Mouse (Mus musculus) midbrain, embryonic 11.5 days (tissue): Measurements from ENCODE around the gene Dscam. TPM values are rescaled to one million over a fixed set of nuclear protein-coding genes. Genes with fewer than 3 reads are reported as not detected.

Source experiments
- ATAC-seq: fragments of 200-750 bp; cut with Nextera tagmentation; 2 replicates; pipeline ENCODE4 v1.8.0; 2017; ENCODE audit warnings: moderate TSS enrichment, moderate library complexity; ENCODE audit not compliant: low FRiP score
- DNase-seq: peaks from one replicate; pipeline ENCODE4 v3.0.0; 2015; ENCODE audit warnings: low spot score; ENCODE audit errors: missing footprints
- H3K27ac ChIP-seq: fragments of 300-500 bp; sonication (generic); 2 replicates; pipeline ENCODE4 v1.5.1; 2014; ENCODE audit warnings: low read depth, low read length
- H3K27me3 ChIP-seq: fragments of 300-500 bp; sonication (generic); 2 replicates; pipeline ENCODE4 v1.6.1; 2014; ENCODE audit warnings: mild to moderate bottlenecking, low read length, moderate library complexity, mixed read lengths; ENCODE audit not compliant: control insufficient read depth, insufficient read depth
- H3K36me3 ChIP-seq: fragments of 300-500 bp; sonication (generic); 2 replicates; pipeline ENCODE4 v1.6.1; 2014; ENCODE audit warnings: mild to moderate bottlenecking, low read length, moderate library complexity, mixed read lengths; ENCODE audit not compliant: control insufficient read depth, insufficient read depth
- H3K4me1 ChIP-seq: fragments of 300-500 bp; sonication (generic); 2 replicates; pipeline ENCODE4 v1.6.1; 2014; ENCODE audit warnings: low read length; ENCODE audit not compliant: control insufficient read depth, insufficient read depth
- H3K4me2 ChIP-seq: fragments of 300-500 bp; sonication (generic); 2 replicates; pipeline ENCODE4 v1.6.1; 2014; ENCODE audit warnings: mild to moderate bottlenecking, moderate library complexity
- H3K4me3 ChIP-seq: fragments of 300-500 bp; sonication (generic); 2 replicates; pipeline ENCODE4 v1.5.1; 2014; ENCODE audit warnings: low read depth, low read length
- H3K9ac ChIP-seq: fragments of 300-500 bp; sonication (generic); 2 replicates; pipeline ENCODE4 v1.6.1; 2014; ENCODE audit warnings: low read length
- H3K9me3 ChIP-seq: fragments of 300-500 bp; sonication (generic); 2 replicates; pipeline ENCODE4 v1.6.1; 2016; ENCODE audit warnings: low read length; ENCODE audit not compliant: control insufficient read depth
- WGBS: fragments of 180-500 bp; shearing (Covaris S2); extraction: QIAGEN DNeasy Blood & Tissue Kit; methylation state at CpG from one replicate; pipeline ENCODE4 v1.1.7; 2014; 5-methylcytosine and 5-hydroxymethylcytosine counted together
- polyA plus RNA-seq: library from polyadenylated mRNA; unstranded; fragments of >200 nt; fragmentation: Nextera tagmentation; extraction: Ambion mirVana; gene quantifications from 2 replicates; pipeline ENCODE4 v1.2.1, GENCODE M21; 2014

Gene Dscam
- polyA plus RNA-seq, 1 experiment from 2014 or later = 2.9 TPM

DNA sequence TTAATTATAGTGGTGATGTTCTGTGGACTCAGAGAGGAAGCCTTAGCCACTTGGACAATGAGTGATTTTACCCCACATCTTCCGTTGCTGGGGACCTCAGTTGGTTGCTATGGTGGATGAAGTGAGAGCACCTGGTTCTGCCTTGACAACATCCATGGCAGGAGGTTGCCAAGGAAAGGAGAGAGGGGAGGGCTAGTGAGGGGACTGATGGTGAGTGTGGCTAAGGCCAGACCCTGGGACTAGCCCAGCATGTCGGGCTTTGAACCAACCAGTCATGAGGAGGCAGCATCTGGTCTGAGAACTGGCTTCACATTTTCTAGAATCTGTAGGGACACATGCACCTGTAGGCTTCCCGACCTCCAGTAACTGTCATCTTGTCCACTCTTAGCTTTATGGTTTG, 439.7 kb downstream of the Dscam start:
- no peak overlapping the region for H3K4me2 ChIP-seq
- H3K27me3 ChIP-seq = no peaks in the 10 kb centered on the region
- no peaks in the 10 kb centered on the region for H3K36me3 ChIP-seq
- no peaks in the 10 kb centered on the region for H3K9me3 ChIP-seq
- H3K27ac ChIP-seq = no peak overlapping the region
- H3K4me3 ChIP-seq = no peak overlapping the region
- DNase-seq (no peak), ATAC-seq (no peak)
- WGBS = 80% methylated on average over 3 of the region's 3 CpGs
- no peak overlapping the region for H3K9ac ChIP-seq
- H3K4me1 ChIP-seq = no peaks in the 10 kb centered on the region

- DNase-seq (peak; percentile 56), ATAC-seq (0 out of 2 replicates have a peak, but pooled peaks have one; percentile 22)
- Histone ChIP-seq H3K4me3 (no peak overlapping the region), H3K9ac (no peak overlapping the region), H3K36me3 (no peaks in the 10 kb centered on the region), H3K27ac (no peak overlapping the region), H3K9me3 (no peaks in the 10 kb centered on the region), H3K4me2 (no peak overlapping the region), H3K27me3 (no peaks in the 10 kb centered on the region), H3K4me1 (peaks cover 7% of the 10 kb centered on the region)
- 76% methylated on average over 13 of the region's 13 CpGs for WGBS
These were observed 442.4 kb downstream of the Dscam start for GRCm38 (mm10) chr16:96727836-96728774.

DNA sequence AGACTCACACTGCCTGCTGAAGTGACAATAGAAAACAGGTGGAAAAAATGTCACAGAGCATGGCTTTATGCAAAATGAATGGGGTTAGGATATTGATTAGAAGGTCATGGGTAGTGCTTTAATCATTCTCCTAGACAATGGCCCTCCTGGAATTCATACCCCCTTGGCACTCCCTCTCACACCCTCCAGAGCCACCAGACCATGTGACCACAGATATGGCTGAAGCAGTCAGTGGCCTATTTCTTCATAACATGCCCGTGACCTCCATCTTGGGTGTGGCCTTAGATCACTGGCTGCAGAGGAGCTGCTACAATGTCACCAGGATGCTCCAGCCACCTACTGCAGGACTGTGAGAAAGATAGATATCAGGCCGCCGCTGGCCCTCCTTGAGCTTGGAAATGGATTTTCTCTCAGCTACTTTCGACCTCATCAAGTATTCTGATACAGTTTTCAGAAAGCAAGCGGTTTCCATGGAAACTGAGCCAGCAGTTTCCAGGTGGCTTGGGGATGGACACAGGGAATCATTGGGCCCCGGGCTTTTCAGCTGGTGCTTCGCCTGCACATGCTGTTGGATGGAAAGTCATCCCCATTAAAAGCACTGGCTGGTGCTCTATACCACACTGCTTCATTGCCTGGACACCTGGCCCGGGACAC, 445.4 kb downstream of the Dscam start:
- peak; percentile 84 for DNase-seq

GRCm38 (mm10) chr16:96724591-96724990, 446.0 kb downstream of the Dscam start:
- Histone ChIP-seq H3K9ac (no peak overlapping the region), H3K36me3 (no peaks in the 10 kb centered on the region), H3K4me3 (no peak overlapping the region), H3K4me2 (no peak overlapping the region), H3K27me3 (no peaks in the 10 kb centered on the region), H3K4me1 (peaks cover 7% of the 10 kb centered on the region), H3K9me3 (no peaks in the 10 kb centered on the region), H3K27ac (no peak overlapping the region)
- no peak for ATAC-seq
- WGBS = 45% methylated on average over 5 of the region's 5 CpGs
- no peak for DNase-seq

More for the DNA sequence above, 445.4 kb downstream of the Dscam start:
- no peak overlapping the region for H3K4me2 ChIP-seq
- H3K27me3 ChIP-seq = no peaks in the 10 kb centered on the region
- H3K36me3 ChIP-seq = no peaks in the 10 kb centered on the region
- H3K27ac ChIP-seq = no peak overlapping the region; the same call in 1 of the 2 replicates
- no peaks in the 10 kb centered on the region for H3K9me3 ChIP-seq
- H3K9ac ChIP-seq = no peak overlapping the region
- 76% methylated on average over 8 of the region's 8 CpGs for WGBS
- no peak overlapping the region for H3K4me3 ChIP-seq
- H3K4me1 ChIP-seq = peaks cover 7% of the 10 kb centered on the region
- ATAC-seq = peak; percentile 66

DNA sequence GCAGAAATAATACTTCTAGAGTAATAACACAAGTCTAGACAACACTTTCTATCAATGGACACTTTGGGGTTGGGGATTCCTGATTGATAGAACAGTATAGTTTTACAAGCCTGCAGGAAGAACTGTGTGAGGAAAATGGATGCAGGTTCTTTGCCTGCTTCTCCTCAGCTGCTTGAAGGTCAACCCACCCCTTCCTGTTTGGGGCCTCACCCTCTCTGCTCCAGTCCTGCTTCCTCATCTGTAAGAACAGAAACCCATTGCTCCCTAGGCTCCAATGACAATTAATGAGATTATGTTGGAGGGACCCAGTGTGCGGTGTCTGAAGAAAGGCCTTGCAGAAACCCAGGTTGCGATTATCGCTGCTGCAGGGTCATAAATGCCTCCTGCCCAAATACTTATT, 446.4 kb downstream of the Dscam start:
- Histone ChIP-seq H3K27me3 (no peaks in the 10 kb centered on the region), H3K4me2 (no peak overlapping the region), H3K9ac (no peak overlapping the region), H3K4me1 (peaks cover 7% of the 10 kb centered on the region), H3K36me3 (no peaks in the 10 kb centered on the region), H3K4me3 (no peak overlapping the region), H3K9me3 (no peaks in the 10 kb centered on the region), H3K27ac (no peak overlapping the region)
- ATAC-seq = no peak
- DNase-seq = peak; percentile 59
- 39% methylated on average over 3 of the region's 3 CpGs for WGBS

DNA sequence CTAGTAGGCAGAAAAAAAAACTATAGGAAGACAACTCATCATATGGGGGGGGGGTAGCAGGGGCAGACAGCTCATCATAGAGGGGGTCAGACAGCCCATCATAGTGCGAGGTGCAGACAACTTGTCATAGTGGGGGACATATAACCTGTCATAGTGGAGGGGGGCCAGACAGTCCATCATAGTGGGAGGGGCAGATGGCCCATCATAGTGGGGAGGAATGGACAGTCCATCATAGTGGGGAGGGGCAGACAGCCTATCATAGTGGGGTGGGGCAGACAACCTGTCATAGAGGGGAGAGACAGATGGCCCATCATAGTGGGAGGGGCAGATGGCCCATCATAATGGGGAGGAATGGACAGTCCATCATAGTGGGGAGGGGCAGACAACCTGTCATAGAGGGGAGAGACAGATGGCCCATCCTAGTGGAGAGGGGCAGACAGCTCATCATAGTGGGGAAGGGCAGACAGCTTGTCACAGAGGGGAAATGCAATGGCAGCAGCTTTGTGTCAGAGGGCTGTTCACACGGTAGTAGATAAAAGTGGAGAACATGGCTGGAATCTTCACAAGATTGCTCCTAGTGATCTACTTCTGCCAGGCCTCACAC, 447.4 kb downstream of the Dscam start:
- Histone ChIP-seq H3K27me3 (no peaks in the 10 kb centered on the region), H3K4me1 (peaks cover 7% of the 10 kb centered on the region), H3K4me2 (no peak overlapping the region), H3K4me3 (no peak overlapping the region), H3K36me3 (no peaks in the 10 kb centered on the region), H3K27ac (no peak overlapping the region), H3K9me3 (no peaks in the 10 kb centered on the region), H3K9ac (no peak overlapping the region)
- ATAC-seq (no peak), DNase-seq (no peak)
- WGBS = 88% methylated on average over 2 of the region's 2 CpGs

DNA sequence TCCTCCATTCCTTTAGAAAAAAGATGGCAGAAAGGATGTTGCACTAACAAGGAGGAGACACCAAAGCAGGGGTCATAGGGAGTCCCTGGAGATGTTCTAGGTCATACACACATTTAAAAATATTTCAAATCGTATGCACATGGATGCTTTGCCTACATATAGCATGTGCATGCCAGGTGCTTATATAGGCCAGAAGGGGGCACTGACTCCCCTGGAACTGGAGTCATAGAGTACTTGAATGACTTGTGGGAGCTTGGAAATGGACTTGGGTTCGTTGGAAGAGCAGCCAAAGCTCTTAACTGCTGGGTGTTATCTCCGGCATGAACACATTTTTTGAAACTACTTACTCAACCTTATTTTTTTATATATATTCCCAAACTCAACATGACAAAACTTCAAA, 448.4 kb downstream of the Dscam start:
- DNase-seq = no peak
- Histone ChIP-seq H3K9me3 (no peaks in the 10 kb centered on the region), H3K4me3 (no peak overlapping the region), H3K36me3 (no peaks in the 10 kb centered on the region), H3K27me3 (no peaks in the 10 kb centered on the region), H3K27ac (no peak overlapping the region), H3K4me2 (no peak overlapping the region), H3K9ac (no peak overlapping the region), H3K4me1 (peaks cover 7% of the 10 kb centered on the region)
- WGBS = 73% methylated on average over 3 of the region's 3 CpGs
- no peak for ATAC-seq

GRCm38 (mm10) chr16:96721241-96721640, 449.3 kb downstream of the Dscam start:
- no peaks in the 10 kb centered on the region for H3K36me3 ChIP-seq
- H3K9ac ChIP-seq = no peak overlapping the region
- WGBS = 79% methylated on average over 9 of the region's 9 CpGs
- no peak overlapping the region for H3K27ac ChIP-seq
- no peak for DNase-seq
- no peak overlapping the region for H3K4me2 ChIP-seq
- H3K4me3 ChIP-seq = no peak overlapping the region
- ATAC-seq = no peak
- no peaks in the 10 kb centered on the region for H3K27me3 ChIP-seq
- H3K4me1 ChIP-seq = peaks cover 7% of the 10 kb centered on the region
- no peaks in the 10 kb centered on the region for H3K9me3 ChIP-seq

DNA sequence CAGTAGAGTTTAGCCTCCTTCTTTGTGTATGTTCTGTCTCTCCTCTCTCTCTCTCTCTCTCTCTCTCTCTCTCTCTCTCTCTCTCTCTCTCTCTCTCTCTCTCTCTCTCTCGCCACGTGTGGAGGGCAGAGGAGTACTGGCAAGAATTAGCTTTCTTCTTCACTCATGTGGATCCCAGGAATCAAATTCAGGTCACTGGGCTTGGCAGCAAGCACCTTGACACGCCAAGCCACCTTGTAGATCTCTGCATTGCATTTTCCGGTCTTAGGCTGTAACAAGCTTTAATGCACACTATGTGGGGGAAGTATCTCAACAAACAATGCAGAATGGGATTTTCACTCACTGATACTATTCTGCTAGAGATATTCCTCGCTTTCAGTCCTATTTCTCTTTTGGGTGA, 449.9 kb downstream of the Dscam start:
- WGBS = 72% methylated on average over 5 of the region's 5 CpGs
- Histone ChIP-seq H3K9me3 (no peaks in the 10 kb centered on the region), H3K4me3 (no peak overlapping the region), H3K4me2 (no peak overlapping the region), H3K27me3 (no peaks in the 10 kb centered on the region), H3K4me1 (peaks cover 7% of the 10 kb centered on the region), H3K27ac (no peak overlapping the region), H3K9ac (no peak overlapping the region), H3K36me3 (no peaks in the 10 kb centered on the region)
- no peak for DNase-seq
- ATAC-seq = no peak
